ENCODE assay signal across 10 mouse cellular contexts in the genomic region with DNA sequence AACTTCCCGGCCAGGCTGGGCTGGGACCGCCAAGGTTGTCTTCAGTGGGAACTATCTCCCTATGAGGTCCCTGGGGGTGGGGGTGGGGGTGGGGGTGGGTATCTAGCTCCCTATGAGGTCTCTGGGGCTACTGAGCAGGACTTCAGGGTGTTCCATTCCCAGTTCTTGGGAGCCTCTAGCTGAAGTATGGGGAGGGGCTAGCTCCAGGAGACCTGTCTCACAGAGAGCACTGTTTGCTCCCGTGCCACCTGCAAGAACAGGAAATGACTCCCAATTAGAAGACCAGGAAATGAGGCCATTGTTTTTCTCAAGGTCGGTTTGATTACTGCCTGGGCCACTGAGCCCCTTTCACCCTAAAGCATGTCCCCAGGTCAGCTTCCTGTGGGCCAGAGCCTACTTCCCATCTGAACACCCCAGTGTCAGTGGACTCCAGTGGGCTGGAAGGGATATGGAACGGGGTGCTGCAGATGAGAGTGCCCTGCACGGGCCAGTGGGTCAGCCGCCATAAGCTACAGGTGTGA. TPM values are rescaled to one million over a fixed set of nuclear protein-coding genes. Genes with fewer than 3 reads are reported as not detected.
DNase-seq lines count a peak whose midpoint lies in the region; ATAC-seq and TF ChIP-seq lines count a peak whose summit lies in the region.
"Had no signal": no experiment of that assay in that cellular context is flagged by ENCODE, and none has a peak within 500 bp of the region (broad histone marks: within the 10 kb centered on the region; RNA-seq: fewer than 3 reads in every experiment).

No protein-coding gene starts in this region.

- intact Hi-C loops in heart, adult 2 months (cut with DNase I), result loop anchor here (2.0 to 5.0 kb wide), 2 partner anchors 51 to 85 kb away; no protein-coding TSS in a partner anchor
- intact Hi-C loops in heart, postnatal 14 days (cut with DNase I), result no loop called here

- TF ChIP-seq POLR2A in heart, adult 2 months (IDR thresholded peaks at IDR 0.05; ENCODE audit: insufficient read depth, low read depth, low read length), result no peak

- H3K27me3 ChIP-seq in heart, adult 2 months (ENCODE audit: control insufficient read depth, insufficient read depth, low read length), result no peaks in the 10 kb centered on the region
- H3K27me3 ChIP-seq in kidney, postnatal 0 days (ENCODE audit: insufficient read depth, low read length), result no peaks in the 10 kb centered on the region
- no peaks in the 10 kb centered on the region for H3K27me3 ChIP-seq in embryonic facial prominence, embryonic 15.5 days

- 0 out of 2 replicates have a peak, but pooled peaks have one; percentile 17 for TF ChIP-seq EP300 in heart, adult 2 months (IDR thresholded peaks at IDR 0.05; ENCODE audit: insufficient read depth, low read depth, low read length)

- peak; percentile 41; the same call in 1 of the 2 replicates for ATAC-seq in kidney, postnatal 0 days (replicated peaks; ENCODE audit: low FRiP score, low read depth)
- no peak for ATAC-seq in embryonic facial prominence, embryonic 15.5 days (ENCODE audit: insufficient number of reproducible peaks, low FRiP score, low TSS enrichment, low read depth)

- H3K4me3 ChIP-seq in heart, adult 2 months, result no peak overlapping the region
- no peak overlapping the region for H3K4me3 ChIP-seq in kidney, postnatal 0 days (replicated peaks; ENCODE audit: low read depth, low read length)
- no peak overlapping the region for H3K4me3 ChIP-seq in embryonic facial prominence, embryonic 15.5 days (replicated peaks)

- no peak for TF ChIP-seq CTCF in heart, adult 2 months (IDR thresholded peaks at IDR 0.05)
- no peak for TF ChIP-seq CTCF in kidney, postnatal 0 days (IDR thresholded peaks at IDR 0.05; ENCODE audit: low read depth)

- H3K27ac ChIP-seq in heart, adult 2 months, result peak overlapping the region; percentile 75
- peak overlapping the region; percentile 77 for H3K27ac ChIP-seq in kidney, postnatal 0 days
- peak overlapping the region; percentile 12; the same call in 1 of the 2 replicates for H3K27ac ChIP-seq in embryonic facial prominence, embryonic 15.5 days (replicated peaks)

- no peak overlapping the region for H3K4me2 ChIP-seq in kidney, postnatal 0 days (ENCODE audit: low read length)
- H3K4me2 ChIP-seq in embryonic facial prominence, embryonic 15.5 days (replicated peaks), result no peak overlapping the region

- no peaks in the 10 kb centered on the region for H3K79me2 ChIP-seq in heart, adult 2 months (replicated peaks; ENCODE audit: control insufficient read depth, insufficient read depth, low read length)

- no peaks in the 10 kb centered on the region for H3K9me3 ChIP-seq in kidney, postnatal 0 days (replicated peaks; ENCODE audit: low read length)
- H3K9me3 ChIP-seq in embryonic facial prominence, embryonic 15.5 days (replicated peaks), result no peaks in the 10 kb centered on the region

- peak in 1 of 2 experiments; percentile 49 for DNase-seq in heart, adult 2 months
- no peak for DNase-seq in heart, postnatal 14 days
- DNase-seq in kidney, postnatal 0 days (ENCODE audit: low spot score), result no peak
- DNase-seq in kidney, adult 18-20 months, result no peak
- peak; percentile 8 for DNase-seq in 416B (ENCODE audit: low read depth)
- DNase-seq in frontal cortex, postnatal 14 days (ENCODE audit: low spot score in 2 of 2), result no peak
- no peak for DNase-seq in frontal cortex, adult 2 months (ENCODE audit: extremely low spot score in 1 of 2, low spot score in 1 of 2)
- DNase-seq: embryo, embryonic 11 days; gastrocnemius, postnatal 25 days had no signal

- H3K9ac ChIP-seq in heart, adult 2 months (ENCODE audit: low read depth, low read length), result no peak overlapping the region
- H3K9ac ChIP-seq in kidney, postnatal 0 days (ENCODE audit: low read depth, low read length), result no peak overlapping the region
- no peak overlapping the region for H3K9ac ChIP-seq in embryonic facial prominence, embryonic 15.5 days

- H3K4me1 ChIP-seq in heart, adult 2 months (ENCODE audit: control insufficient read depth, insufficient read depth, low read length), result peaks cover 26% of the 10 kb centered on the region
- H3K4me1 ChIP-seq in kidney, postnatal 0 days (replicated peaks; ENCODE audit: insufficient read depth, low read length), result peaks cover 3% of the 10 kb centered on the region; the same call in 1 of the 2 replicates
- H3K4me1 ChIP-seq in embryonic facial prominence, embryonic 15.5 days, result 0 out of 2 replicates have a peak, but pooled peaks cover 11% of the 10 kb centered on the region

- 43% methylated on average over 7 of the region's 7 CpGs for WGBS in heart, adult 2 months
- WGBS in kidney, postnatal 0 days, result 20% methylated on average over 7 of the region's 7 CpGs
- 46% methylated on average over 7 of the region's 7 CpGs for WGBS in embryonic facial prominence, embryonic 15.5 days

- peaks cover 3% of the 10 kb centered on the region for H3K36me3 ChIP-seq in heart, adult 2 months (ENCODE audit: control insufficient read depth, insufficient read depth, low read length)
- no peaks in the 10 kb centered on the region for H3K36me3 ChIP-seq in kidney, postnatal 0 days (ENCODE audit: insufficient read depth, low read length)
- no peaks in the 10 kb centered on the region for H3K36me3 ChIP-seq in embryonic facial prominence, embryonic 15.5 days

RNA-seq across cellular contexts. Expression of a gene that starts 29.8 kb away (rescaled TPM):
- total RNA-seq in heart, adult 2 months (2021), result 10 to 100 TPM; 19.7 to 22.7 TPM
- polyA plus RNA-seq in heart, adult 2 months (2012; rRNA removed), result 46.2 and 46.7 TPM in 2 replicates
- total RNA-seq in heart, postnatal 14 days (2021), result 10 to 100 TPM; 23.4 to 24.3 TPM
- 41.0 and 42.8 TPM in 2 replicates for polyA plus RNA-seq in kidney, postnatal 0 days (2015; fragmentation: Nextera tagmentation; extraction: Ambion mirVana)
- polyA plus RNA-seq in embryonic facial prominence, embryonic 15.5 days (2015; fragmentation: Nextera tagmentation; extraction: Ambion mirVana), result 33.2 and 34.5 TPM in 2 replicates
- polyA plus RNA-seq in frontal cortex, adult 2 months (2012; rRNA removed), result 75.4 and 82.3 TPM in 2 replicates

Comparison
In these comparisons a context has a peak if more than half of its experiments do, and no peak if none do; other contexts are left out.
1. H3K27ac ChIP-seq: peak in every context shown above with its lines; median percentile 77 in kidney, postnatal 0 days; 75 in heart, adult 2 months; 12 in embryonic facial prominence, embryonic 15.5 days.